Mouse (Mus musculus): ENCODE data around the gene Psmg1.
"Not testable (repeated sequence)": the region's sequence is repeated elsewhere in the genome, so short reads cannot be mapped to it uniquely, and the experiment has no call there.

Psmg1 gene

GRCm38 (mm10) chr16:95990462-95991121 lies at the start of gene Psmg1:
TSS of gene Psmg1 (minus strand) at chr16:95990960.
- DNase-seq: peak; percentile 99

DNA sequence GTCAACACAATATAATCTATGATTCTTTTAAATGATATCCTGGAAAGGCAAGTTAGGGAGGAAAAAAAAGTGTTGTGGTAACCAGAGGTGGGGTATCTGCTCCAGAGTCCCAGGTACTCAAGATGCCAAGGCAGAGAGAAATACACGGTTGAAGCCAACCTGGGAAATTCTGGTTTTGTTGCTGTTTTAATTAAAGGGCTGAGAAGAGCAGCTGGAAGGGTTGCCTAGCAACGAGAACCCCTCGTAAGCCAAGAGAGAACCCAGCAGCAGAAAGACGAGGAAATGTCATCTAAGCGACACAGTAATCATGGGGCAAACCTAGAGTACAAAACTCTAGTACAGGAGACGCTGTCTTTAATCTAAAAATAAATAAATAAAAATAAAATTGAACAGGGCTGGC lies 48.8 kb upstream of the Psmg1 start:
- no peak for DNase-seq

DNA sequence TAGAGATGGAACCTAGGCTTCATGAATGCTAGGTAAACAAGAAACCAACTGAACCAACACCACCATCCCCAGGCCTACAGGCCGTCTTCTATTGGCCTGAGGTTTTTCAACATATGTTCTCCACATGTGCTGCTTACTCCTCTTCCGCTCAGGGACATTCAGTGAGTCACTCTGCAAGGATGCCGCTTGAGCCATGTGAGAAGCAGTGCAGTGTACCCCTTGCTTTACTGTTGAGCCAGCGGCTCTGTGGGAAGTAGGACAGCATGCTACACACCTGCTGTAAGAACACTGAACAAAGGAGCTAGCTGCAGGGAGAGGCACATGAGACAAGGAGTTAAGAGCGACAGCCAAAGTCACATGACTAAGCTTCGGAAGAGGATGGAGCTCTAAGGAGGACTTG lies 43.7 kb upstream of the Psmg1 start:
- no peak for DNase-seq

DNA sequence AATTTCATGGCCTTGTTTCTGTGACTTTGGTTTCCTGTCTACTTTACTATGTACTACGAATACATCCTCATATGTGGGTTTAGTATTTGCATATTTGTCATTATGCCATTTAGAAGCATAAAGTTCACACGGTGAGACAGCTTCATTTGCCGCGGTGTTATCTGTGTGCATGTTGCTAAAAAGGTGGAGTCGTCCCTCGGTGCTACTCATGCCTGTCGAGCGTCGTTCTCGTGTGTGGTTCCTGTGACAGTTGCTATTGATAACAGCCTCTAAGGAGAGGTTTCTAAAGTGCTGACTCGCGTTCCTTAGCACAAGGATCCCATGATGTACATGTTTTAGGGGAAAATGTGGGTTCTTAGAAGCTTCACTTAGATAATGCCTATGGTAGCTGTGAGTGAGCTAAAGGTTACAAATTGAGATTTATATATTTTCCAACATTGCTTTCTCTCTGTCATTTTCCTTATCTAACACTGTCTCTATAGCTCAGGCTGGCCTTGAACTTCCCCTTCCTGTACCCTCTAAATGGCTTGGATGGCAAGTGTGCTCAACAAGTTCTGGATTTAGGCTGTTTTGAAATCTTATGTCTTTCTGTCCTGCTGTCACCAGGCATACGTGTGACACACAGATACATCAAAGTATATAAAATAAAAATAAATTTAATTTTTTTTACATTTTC lies 41.7 kb upstream of the Psmg1 start:
- DNase-seq: no peak

DNA sequence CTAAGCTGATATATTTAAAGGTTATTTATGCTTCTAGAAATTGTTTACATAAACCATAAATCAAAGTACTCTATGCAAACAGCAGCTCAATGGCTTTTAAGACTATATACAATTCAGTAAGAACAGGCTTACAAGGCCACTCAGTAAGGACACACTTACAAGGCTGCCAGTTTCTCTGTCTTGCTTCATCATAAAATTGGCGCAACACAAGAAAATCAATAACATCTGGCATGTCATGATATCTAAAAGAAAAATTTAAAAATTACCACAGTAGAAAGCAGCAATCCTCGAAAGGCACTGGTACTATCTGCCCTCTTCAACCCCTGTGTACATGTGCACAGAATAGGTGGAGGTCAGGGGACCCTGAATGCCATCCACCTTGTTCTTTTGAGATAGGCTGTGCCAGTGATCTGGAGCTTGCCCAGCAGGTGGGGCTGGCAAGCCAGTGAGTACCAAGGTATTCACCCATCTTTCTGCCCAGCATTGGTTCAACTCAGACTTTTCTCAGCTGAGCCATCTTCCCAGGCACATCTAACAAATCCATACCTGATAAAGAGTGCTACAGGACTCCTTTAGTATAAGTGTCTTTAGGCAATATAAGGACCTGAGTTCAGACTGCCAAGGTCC lies 39.8 kb upstream of the Psmg1 start:
- peak; percentile 50 for DNase-seq

DNA sequence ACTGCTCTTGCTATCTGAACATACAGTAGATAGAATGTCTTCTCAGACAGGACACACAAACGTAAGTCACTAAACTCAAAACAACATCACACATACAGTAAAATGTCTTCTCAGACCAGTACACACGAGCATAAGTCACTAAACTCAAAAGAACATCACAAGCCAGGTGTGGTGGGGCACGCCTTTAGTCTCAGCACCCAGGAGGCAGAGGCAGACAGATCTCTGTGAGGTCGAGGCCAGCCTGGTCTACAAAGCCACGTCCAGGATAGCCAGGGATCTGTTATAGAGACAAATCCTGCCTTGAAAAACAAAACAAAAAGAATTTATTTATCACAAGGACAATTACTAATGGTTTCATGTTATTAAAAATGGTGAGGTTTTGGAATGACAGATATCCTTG lies 35.5 kb upstream of the Psmg1 start:
- DNase-seq: no peak

DNA sequence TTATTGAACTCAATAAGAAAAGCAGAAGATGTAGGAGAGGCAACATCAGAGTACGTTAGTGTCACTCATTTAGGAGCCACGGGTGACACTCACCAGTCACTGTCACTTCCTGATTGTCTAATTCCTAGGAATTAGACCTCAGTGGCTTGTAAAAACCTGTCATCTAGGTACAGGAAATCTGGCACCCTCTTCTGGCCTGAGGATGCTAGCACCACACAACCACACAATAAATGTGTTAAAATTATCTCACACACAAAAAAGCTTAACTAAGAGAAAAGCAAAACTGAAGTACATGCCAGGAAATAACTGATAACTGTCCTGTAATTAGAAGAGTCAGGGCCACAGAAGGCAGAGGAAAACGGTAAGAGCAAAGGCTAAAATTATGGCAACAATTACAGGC lies 34.5 kb upstream of the Psmg1 start:
- no peak for DNase-seq

GRCm38 (mm10) chr16:96021045-96021444 lies 30.3 kb upstream of the Psmg1 start:
- DNase-seq: no peak

- DNase-seq: not testable (repeated sequence)
These were observed 18.4 kb upstream of the Psmg1 start for GRCm38 (mm10) chr16:96009124-96009523.

- DNase-seq: not testable (repeated sequence)
These were observed 13.5 kb upstream of the Psmg1 start for GRCm38 (mm10) chr16:96004278-96004677.

GRCm38 (mm10) chr16:95999291-95999690 lies 8.5 kb upstream of the Psmg1 start:
- peak; percentile 49 for DNase-seq

DNA sequence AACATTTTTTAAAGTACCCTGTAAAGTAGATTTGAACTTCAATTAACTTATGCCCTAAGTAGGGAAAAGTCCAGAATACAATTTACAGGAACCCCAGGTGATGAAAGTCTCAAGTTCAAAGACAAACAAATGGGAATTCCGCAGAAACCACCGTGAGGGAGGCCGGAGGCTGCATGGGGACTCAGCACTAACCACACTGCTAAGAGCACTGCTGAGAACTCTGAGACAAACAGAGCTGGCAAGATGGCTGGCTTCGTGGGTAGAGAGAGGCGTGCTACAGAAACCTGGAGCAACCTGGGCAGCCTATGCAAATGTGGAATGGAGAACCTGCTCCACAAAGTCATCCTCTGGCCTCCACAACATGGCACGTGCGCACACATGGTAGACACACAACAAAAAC lies 5.4 kb upstream of the Psmg1 start:
- no peak for DNase-seq

DNA sequence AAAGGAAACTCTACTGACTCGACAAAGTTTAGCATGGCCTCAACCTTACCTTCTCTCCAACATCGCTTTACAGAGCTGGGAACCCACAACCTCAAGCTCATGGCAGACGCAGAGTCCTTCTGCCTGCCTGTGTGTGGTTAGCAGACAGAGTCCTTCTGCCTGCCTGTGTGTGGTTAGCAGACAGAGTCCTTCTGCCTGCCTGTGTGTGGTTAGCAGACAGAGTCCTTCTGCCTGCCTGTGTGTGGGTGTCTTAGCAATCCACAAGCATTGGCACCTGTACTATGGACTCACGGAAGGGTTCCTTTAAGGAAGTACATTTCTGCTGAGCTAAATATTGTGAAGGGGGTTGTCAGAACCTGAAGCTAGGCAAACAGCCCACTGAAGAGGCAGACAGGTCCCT lies 3.8 kb upstream of the Psmg1 start:
- DNase-seq: not testable (repeated sequence)

DNA sequence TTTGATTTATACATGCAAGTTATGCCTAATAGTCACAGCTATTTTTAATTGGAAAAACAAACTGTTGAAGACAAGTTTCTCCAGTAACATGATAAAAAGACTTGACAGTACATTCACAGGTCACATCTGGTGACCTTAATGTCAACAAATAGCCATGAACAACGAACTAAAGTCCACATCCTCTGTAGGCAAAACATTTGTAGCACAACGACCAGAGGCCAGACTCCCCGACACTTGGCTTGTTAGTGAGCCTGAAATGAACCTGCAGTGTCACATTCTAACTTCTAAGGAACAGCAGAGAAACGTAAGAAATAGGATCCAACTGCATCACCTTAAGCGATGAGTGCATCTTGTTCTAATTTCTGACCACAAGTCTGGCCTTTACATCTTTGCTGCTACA lies 1.8 kb upstream of the Psmg1 start:
- DNase-seq: no peak

DNA sequence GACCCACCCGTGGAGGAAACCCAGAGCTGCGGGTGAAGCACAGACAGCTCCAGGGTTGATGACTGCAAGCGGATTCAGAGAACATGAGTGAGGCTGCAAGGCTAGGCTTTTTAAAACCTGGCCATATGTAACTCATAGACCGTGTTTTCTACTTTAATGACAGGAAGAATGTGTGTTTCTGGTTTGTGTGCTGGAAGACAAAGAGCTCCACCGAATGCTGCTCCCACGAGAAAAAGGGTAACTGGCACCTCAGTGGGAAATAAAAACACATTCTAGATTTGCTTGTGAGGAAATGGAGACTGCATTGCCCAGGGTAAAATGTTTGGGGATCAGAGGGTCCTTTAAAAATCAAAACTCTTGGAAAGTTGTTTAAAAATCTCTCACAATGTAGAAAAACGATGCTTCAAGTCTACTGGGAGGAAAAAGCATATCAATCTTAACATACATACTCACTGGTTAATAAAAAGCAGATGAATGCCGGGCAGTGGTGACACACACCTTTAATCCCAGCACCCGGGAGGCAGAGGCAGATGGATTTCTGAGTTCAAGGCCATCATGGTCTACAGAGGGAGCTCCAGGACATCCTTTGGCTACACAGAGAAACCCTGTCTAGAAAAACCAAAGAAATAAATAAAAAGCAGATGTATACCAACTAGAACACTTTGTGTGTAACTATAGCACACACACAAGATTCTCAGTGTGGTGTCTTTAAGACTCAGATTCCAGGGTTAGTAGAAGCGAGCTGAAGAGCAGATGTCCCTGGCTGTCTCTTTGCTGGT lies 551 bp upstream of the Psmg1 start:
- peak; percentile 49 for DNase-seq

DNA sequence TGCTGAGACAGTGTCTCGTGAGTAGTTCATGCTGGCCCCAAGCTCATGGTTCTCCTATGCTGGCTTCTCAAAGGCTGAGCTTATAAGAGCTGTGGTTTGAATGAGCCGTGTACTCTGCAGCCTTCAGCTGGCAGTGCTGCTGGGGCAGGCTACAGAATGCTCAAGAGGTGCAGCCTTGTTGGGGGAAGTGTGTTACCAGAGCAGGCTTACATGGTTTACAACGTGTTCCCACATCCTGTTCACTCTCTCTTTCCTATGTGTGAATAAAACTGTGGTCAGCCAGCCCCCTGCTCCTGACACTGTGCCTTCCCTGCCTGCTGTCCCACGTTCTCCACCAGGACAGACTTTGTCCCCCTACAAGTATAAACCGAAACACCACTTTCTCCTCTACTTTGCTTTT lies 5.8 kb downstream of the Psmg1 start:
- peak; percentile 65 for DNase-seq

- peak; percentile 71 for DNase-seq
These were observed 7.2 kb downstream of the Psmg1 start for GRCm38 (mm10) chr16:95983601-95984000.

DNA sequence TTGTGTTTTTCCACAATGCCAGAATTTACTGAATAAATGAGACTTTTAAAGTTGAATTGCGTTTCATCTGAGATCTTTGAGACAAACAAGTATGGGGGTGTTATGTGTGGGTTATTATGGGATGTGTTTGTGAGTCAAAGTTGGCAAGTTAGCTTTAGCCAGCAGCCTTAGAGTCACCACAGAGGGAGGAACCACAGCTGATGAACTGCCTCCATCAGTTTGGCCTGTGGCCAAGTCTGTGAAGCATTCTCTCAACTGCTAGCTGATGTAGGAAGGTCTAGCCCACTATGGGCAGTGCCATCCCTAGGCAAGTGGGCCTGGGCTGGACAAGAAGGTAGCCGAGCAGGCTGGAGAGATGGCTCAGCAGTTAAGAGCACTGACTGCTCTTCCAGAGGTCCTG lies 19.9 kb downstream of the Psmg1 start:
- DNase-seq: no peak

DNA sequence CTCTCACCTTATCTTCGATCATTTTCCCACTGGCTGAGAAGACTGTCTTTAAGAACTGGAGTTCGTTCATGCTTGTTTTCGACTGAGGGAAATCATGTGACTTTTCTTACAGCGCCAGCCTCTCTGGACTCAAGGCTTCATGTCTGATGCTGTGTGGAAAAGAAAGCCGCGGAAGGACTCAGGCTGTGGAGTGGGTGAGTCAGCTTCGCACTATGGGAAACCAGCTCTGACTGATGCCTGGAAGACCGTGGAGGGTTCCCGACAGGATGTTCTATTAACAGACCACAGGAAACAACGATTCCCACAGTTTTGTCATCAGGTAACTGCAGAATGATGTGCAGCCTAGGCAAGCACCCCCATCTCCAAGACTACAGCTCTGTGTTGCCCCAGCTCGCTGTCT lies 23.3 kb downstream of the Psmg1 start:
- no peak for DNase-seq

DNA sequence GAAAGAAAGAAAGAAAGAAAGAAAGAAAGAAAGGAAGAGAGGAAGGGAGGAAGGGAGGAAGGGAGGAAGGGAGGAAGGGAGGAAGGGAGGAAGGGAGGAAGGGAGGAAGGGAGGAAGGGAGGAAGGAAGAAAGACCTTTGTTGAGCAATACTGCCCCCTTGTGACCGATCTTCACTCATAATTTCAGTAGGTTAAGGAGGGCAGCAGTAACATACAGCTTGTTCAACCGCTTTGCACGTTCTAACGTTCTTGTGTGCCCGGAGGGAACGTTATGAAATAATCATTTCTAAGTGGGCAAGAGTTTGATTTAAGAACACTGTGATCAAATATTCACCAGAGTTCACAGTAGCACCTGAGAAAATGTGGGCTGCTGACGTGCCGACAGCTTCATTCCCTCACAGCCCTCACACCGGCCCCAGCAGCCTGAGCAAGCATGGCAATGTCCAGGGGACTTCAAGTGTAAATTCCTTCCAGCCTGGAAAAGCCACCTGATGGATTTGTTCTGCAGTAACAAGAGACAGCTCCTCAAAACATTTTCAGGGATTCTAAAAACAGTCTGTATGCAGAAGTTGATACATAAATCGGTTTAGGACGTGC lies 26.2 kb downstream of the Psmg1 start:
- peak; percentile 74 for DNase-seq

GRCm38 (mm10) chr16:95961484-95961883 lies 29.3 kb downstream of the Psmg1 start:
- DNase-seq: not testable (repeated sequence)

DNA sequence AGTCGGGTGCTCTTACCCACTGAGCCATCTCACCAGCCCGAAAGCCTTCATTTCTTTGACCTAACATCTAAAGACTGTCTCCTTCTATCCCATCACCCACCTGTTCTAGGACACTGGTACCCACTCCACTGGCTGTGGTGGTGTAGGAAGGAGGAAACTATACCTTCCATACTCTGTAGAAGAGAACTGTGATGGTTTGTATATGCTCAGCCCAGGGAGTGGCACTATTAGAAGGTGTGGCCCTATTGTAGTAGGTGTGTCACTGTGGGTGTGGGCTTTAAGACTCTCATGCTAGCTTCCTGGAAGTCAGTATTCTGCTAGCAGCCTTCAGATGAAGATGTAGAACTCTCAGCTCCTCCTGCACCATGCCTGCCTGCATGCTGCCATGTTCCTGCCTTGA lies 30.1 kb downstream of the Psmg1 start:
- not testable (repeated sequence) for DNase-seq

DNA sequence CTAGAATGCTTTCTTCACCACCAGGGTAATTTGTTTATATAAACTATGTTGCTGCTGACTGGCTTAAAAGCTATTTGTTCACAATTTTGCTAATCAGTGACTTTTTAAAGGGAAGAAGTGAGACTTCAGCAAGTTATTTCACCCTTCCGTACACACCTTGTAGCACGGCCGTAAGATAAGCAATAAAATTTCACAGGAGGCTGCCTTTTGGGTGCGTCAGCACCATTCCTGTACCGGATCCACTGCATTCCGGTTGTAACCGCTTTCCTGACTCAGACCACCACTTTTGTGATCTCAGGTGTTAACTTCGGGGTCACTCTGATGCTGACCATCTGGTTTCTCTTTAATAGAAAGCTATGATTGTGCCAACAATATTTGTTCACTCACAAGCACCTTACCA lies 32.7 kb downstream of the Psmg1 start:
- DNase-seq: no peak

Data from thymus, postnatal 14 days (tissue).